Mouse (Mus musculus): ENCODE measurements around the gene Ldha. TPM values are rescaled to one million over a fixed set of nuclear protein-coding genes. Genes with fewer than 3 reads are reported as not detected.

Ldha gene
- total RNA-seq, 2 experiments from 2014 or later: 280 to 348 TPM

DNA sequence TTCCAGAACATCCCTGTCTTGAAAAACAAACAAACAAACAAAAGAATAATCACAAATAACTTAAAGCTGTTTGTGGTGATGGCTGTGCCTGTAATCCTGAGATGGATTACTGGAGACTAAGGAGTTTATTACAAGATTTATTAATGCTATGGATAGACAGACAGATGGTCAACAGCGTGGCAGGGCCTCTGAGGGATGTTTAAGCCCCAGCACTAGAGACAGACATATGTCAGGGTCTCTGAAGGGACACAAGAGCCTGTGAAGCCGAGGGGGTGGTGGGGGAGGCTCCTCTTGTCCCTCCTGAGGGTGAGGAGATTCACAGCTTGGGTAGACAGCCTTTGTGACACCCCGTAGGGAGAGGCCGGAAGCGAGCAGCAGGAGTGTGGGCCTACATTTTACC, 4.2 kb upstream of the Ldha start:
- no peak for DNase-seq (ENCODE audit: low spot score in 2 of 2)

DNA sequence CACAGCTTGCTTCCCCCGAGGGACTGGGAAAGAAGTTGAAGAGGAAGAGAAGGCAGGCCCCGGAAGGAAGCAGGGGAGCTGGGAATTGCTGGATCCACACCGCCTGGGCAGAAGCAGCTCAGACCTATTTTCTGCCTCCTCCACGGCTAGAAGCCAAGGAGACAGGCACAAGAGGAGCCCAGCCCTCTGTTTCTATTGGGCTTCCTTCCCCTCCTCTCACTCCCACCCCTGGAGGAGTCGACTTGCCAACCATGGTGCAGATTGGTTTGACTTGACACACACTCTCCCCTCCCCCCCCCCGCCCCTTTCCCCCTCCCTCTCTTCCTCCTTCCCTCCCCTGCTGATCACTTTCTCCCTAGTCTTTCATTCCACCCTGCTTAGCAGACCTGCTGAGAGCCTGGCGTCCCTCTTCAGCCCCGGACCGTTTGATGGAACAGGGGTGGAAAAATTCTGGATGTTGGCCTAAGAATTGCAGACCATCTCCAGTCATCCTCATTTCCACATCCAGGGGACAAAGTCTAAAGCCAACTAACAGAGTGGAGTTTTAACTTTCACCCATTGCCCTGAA, 3.1 kb upstream of the Ldha start:
- DNase-seq (ENCODE audit: low spot score in 2 of 2): no peak

DNA sequence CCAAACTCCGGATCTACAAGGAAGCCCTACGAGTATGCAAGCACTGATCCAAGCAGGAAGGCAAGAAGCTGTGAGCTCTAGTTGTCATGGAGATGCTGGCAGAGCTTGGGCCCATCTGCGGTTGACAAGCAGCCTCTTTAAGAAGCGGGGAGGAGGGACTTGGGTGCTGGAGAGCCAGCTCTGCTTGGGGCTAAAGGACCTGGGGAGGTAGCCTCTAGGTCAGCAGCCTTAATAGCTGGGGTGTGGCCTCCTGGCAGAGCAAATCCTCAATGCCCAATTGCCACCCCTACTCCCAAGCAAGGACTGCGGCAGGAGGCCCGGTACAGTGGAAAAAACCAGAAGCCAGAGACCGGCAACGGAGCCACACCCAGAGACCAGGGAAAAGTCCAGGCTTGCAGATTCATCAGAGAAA, 2.4 kb upstream of the Ldha start:
- DNase-seq (ENCODE audit: low spot score in 2 of 2): no peak

DNA sequence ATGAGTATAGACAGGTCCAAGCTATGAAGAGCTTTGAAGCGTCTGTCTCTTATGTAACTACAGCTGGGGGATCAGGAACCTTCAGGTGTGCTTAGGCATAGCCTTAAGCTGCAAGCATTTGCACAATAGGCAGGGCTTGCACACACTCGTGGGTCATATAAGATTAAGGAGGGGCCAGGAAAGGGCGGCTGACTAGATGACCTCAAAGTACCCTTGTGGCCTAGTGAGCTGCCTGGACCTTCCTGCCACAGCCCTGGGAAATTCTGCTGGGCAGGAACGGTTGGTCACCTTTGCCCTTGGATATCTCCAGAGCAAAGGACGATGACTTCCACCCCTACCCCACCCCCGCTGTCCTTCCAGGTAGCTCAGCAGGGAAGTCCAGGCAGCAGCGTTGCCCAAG, 1.8 kb upstream of the Ldha start:
- DNase-seq (ENCODE audit: low spot score in 2 of 2): no peak

DNA sequence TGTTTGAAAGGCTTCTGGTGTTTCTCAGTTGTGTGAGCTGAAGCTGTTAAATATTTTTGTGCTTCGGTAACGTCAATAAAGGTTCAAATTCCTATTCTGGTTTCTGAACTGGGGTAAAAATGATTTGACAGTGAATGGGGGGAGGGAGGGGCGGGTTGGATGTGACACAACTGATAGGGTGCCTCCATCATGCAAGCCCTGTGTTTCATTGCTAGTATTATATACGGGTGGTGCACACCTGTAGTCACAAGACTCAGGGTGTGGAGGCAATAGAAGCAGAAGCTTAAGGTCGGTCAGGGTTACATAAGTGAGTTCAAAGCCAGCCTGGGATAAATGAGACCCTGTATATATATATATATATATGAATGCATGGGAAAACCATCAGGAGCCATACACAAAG, 1.4 kb upstream of the Ldha start:
- DNase-seq (ENCODE audit: low spot score in 2 of 2): no peak

DNA sequence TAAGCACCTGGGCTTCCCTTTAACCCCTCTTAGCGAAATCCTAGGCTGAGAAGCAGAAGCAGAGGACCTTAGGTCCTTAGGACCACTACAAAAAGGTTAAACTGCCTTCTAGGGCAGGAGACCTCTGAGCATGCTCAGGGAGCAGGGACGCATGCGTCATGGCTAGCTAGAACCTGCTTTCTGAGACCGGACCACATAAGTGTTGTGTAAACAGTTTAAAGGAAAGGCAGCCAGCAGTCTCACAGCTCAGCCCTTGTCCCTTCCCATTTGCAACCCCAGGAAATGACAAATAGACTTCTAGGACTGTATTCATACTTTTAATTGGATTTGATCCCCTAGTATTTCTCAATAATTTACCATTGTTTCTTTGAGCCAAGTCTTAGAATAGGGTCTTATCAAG, 949 bp upstream of the Ldha start:
- no peak for DNase-seq (ENCODE audit: low spot score in 2 of 2)

DNA sequence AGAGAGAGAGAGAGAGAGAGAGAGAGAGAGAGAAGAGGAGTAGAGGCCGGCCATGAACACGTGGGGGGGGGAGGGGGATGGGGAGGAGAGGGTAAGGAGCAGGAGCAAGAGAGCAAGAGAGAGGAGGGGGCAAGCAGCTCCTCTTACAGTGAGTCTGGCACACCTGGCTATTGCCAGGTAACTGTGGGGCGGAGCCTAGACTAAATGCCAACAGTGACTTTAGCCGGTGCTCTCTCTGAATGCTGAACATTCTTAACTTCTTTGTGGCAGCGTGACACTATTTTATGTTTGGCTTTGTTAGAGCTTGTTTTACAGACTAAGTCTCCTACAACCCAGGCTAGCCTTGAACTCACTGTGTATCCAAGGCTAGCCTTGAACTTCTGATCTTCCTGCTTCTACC, 1.0 kb downstream of the Ldha start:
- no peak for DNase-seq (ENCODE audit: low spot score in 2 of 2)

DNA sequence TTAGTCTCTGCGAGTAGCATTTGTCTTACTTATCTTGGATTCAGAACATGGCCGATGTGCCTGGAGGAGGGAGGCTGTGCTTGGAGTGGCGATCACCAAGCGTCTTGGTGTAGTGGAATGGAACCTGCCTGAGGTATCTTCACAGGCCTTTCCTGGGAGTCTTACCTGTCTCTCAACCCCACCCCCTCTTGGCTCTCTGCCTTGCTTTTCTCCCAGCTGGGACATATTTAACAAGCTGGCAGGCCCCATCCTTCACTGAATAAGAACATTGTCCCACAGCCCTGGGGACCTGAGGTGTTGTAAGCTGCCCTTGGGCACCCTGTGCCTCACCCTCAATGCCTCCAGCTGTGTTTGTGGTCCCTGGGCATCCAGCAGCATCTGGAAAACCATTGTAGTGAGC, 2.3 kb downstream of the Ldha start:
- DNase-seq (ENCODE audit: low spot score in 2 of 2): no peak

DNA sequence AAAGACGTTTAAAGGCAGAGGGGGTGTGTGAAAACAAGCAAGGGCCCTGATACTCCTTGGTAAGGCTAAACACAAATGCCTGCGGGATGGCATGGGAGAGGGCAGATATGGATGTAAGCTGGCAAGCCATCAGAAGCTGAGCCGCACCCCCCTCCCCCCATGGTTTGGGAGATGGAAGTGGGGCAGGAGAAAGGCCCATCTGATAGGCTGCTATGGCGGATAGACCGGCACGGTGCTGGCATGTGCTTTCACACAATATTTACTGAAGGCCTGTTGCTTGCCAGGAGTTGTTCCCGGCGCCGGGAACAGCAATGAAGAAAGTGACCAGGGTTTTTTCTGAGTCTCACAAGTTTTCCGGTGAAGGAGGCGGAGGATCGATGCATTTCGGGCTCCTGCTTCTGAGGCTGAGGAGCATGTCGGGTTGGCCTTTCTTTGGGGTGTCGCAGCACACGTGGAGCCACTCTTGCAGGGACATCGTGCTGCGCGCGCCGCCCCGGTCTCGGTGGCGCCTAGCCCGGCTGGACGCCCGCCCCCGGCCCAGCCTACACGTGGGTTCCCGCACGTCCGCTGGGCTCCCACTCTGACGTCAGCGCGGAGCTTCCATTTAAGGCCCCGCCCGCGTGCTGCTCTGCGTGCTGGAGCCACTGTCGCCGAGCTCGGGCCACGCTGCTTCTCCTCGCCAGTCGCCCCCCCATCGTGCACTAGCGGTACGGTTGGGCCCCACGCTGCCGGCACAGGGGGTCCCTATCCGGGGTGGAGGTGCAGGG, 4.1 kb downstream of the Ldha start:
- peak; percentile 73 to 82 for DNase-seq (ENCODE audit: low spot score in 2 of 2)

DNA sequence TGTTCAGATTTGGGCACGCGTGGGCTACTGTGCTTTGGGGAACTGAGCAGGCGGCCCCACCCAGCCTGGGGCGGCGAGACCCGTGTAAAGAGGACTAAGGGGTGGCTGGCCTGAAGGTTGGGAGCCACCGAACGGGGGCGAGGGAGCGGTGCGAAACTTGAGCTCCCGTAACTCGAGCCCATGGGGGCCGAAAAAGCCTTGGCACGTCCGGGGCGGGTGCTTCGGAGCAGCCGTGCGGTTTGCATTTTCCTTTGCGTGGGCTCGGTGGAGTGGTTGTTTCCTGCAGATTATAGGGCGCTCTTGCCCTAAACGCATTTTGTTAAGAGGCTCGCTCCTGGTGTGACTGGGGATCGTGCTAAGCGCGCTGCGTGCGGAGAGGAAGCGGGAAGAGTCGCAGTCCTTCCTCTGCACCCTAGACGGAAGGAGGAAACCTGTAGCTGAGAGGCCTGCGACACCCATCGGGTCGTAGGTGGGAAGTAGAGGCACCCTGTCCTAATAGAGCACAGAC, 4.8 kb downstream of the Ldha start:
- no peak for DNase-seq (ENCODE audit: low spot score in 2 of 2)

DNA sequence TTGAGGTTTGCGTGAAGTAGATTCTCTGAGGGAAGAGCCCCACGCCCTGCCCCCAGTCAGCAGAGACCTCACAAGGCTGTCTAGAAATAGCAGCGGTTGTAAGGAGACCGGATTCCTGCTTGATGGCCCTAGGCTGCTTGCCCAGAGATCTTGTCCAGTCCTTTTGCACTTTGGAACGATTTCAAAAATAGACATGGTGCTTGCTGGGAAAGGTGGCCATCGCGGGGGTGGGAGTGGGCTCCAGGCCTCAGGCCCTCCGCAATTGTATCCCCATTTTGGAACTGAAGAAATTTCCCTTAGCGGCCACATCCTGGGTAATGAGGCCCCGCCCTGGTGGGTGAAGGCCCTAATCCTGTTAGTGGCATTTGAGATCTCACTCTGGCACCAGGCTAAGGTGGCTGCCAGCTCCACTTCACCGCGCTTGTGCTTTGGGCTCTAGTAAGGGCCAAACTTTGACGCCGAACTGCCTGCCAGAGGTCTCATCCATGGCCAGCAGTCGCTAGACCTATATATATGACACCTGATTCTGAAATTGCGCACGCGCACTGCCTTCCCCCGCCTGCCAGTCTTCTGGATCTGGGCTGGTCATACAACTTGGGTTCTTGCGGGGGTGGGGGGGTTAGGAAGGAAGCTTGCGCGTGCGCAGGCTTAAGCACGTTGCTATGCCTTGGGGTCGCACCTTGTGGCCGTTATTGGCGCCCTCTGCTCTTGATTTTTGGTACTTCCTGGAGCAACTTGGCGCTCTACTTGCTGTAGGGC, 5.4 kb downstream of the Ldha start:
- DNase-seq (ENCODE audit: low spot score in 2 of 2): peak; percentile 9 to 37

DNA sequence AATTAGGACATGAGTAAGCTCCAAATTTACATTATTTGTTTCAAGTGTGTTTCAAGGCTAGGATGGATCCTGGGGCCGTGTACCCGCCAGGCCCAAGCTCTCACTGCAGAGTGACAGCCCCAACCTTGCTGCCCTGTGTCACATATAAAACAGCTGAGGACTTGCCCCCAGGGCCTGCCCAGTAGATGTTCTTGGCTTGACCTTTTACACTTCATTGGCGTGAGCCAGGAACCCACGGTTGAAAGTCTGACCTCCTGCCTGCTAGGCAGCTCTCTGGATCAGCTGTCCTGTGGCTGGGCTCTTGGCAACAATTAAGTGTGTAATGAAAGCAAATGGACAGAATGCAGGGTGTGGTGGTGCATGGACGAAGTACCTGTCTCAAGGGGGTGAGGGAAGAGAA, 8.0 kb downstream of the Ldha start:
- no peak for DNase-seq (ENCODE audit: low spot score in 2 of 2)

DNA sequence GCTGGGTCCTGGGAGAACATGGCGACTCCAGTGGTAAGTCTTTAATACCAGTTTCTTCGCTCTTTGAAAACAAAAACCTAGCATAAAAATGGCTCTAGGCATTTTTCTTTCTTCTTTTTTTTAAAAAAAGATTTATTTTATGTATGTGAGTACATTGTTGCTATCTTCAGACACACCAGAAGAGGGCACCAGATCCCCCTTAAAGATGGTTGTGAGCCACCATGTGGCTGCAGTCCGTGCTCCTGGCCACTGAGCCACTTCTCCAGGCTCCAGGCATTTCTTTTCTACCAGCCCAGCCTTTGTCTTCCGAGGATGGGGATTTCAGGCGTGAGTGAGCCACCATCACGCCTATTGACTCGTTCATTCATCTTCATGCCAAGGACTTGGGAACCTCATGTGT, 9.8 kb downstream of the Ldha start:
- no peak for DNase-seq (ENCODE audit: low spot score in 2 of 2)

DNA sequence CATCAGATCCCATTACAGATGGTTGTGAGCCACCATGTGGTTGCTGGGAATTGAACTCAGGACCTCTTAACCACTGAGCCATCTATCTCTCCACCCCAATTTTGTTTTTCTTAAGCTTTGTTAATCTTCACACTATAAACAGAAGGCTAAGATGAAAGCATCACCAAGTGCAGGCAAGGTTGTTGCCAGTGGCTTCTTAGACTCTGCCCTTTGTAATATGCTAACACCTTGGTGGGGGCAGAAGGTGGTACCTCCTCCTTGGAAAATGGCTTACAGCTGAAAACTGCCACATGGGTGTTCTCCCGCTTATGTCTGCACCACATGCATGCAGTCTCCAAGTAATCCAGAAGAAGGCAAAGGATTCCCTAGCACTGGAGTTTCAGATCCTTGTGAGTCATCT, 11.4 kb downstream of the Ldha start:
- no peak for DNase-seq (ENCODE audit: low spot score in 2 of 2)

DNA sequence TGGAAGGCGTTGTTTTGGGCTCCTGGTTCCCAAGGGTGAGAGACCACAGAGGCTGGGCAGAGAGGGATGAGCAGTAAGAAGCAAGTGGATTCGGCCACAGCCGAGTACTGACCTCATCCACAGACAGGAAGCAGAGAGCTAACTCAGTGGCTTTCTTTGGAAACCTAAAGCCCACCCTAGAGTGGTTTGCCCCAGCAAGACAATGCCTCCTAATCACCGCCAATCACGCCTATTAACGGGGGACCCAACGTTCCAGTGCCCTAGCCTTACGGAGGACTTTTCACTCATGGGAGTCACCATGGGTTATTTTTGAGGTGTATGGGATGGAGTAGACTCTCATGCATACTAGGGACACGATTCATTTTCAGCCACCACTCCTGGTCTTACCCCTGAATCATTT, 12.1 kb downstream of the Ldha start:
- DNase-seq (ENCODE audit: low spot score in 2 of 2): no peak

DNA sequence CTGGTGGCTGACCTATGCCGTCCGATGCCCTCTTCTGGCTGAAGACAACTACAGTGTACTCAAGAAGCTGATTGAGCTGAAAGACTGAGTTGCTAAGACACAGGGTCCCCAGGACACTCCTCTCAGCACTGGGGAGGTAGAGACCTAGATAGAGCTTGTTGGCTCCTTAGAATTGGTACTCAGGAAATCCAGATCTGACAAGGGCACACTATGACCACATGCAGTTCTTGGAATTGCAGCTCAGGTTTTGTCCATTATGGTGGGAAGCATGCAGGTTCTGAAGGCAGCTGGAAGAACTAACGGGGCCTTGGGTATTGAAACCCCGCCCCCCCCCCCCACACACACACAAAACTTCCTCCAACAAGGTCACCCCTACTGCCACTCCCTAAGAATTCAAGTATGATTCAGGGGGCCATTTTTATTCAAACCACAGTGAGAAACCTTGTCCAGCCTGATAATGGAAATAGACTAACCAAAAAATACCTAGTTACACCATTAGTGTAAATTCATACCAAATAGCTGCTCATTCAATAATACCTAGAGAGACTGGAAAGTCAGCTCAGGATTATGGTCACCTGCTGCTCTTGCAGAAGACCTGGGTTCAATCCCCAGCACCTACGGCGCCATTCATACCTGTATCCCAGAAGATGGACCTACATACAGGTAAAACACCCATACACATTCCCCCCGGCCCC, 14.7 kb downstream of the Ldha start:
- no peak for DNase-seq (ENCODE audit: low spot score in 2 of 2)

DNA sequence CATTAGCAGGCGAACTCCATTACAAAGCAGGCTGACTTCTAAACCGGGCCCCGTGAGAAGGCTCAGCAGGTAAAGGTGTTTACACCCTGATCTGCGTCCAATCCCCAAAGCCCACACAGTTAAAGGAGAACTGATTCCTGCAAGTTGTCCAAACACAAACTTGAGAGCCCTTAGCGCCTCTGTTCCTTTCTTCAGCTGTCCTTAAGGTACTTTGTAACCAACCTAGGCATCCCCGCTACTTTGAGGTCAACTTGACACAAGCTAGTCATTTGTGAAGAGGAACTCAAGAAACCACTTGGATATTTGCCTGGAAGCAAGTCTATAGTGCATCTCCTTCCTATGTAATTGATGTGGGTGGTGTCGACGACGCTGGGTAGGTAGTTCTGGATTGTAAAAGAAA, 16.2 kb downstream of the Ldha start:
- no peak for DNase-seq (ENCODE audit: low spot score in 2 of 2)

DNA sequence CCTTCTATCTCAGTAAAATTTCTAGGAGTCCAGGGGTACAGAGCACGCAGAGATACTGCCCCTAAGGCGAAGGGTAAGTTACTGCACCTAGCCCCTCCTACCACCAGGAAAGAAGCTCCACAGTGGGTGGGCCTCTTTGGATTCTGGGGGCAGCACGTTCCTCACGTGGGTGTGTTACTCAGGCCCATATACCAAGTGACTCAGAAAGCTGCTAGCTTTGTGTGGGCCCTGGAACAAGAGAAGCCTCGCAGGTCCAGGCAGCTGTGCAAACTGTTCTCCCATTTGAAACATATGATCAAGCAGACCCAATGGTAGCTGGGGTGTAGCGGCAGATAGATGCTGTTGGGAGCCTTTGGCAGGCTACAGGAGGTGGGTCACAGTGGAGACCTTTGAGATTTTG, 17.8 kb downstream of the Ldha start:
- DNase-seq (ENCODE audit: low spot score in 2 of 2): no peak

DNA sequence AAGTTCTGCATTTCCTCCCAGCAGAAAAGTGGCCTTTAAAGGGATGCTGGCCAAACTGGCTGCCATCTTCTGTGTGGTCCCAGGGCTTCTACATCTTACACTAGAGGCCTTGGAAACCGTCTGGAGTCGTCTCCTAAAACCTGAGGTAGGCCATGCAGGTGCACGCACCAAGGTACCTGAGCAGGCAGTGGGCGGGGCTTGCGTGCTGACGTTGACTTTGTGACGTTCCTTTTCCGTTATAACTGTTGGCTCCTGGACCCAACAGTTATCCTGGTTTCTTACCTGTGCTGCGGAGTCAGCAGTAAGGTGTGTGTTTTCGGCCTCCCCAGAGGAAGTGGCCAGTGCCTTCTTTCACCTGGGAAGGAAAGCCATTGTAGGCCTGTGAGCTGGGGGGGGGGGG, 19.7 kb downstream of the Ldha start, which contains the start of gene Ldhc:
Gene Ldhc (plus strand): TSS at position 208 of the 400 bp plus-strand sequence.
- DNase-seq (ENCODE audit: low spot score in 2 of 2): no peak

DNA sequence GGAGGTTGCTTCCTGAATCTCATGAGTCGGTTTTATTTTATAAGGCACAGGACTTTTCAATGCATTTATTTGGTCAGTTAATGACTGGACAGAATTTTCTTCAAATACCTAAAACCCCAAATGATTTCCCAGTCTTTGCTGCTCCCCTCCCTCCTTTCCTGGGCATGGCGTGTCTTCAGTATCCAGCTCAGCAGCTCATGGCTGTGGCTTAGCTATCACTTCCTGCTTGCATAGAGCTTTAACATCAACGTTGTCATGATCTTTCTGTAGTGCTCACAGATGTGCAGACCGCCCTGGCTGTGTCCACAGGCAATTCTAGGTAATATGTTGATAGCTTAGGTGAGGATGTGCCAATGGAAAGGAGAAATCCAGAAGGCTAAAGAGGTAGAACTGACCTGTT, 30.7 kb downstream of the Ldha start:
- DNase-seq (ENCODE audit: low spot score in 2 of 2): no peak

DNA sequence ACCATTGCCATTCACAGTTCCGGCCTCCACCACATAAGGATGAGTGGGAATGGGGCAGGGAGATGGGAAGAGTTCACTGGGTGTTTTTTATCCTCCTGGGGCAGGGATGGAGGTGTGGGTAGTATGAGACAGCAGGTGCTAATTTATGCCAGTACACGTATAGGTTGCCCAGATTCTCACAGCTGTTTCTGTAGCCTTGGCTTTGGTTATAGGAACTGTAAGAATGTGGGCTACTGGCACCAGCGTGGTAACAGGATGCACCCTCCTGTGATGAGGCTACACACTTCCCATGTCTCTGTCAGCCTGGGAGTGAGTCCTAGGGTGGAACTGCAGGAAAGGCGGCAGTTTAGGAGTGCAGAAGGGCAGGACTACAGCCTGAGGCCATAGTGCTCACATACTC, 35.6 kb downstream of the Ldha start:
- DNase-seq (ENCODE audit: low spot score in 2 of 2): no peak

DNA sequence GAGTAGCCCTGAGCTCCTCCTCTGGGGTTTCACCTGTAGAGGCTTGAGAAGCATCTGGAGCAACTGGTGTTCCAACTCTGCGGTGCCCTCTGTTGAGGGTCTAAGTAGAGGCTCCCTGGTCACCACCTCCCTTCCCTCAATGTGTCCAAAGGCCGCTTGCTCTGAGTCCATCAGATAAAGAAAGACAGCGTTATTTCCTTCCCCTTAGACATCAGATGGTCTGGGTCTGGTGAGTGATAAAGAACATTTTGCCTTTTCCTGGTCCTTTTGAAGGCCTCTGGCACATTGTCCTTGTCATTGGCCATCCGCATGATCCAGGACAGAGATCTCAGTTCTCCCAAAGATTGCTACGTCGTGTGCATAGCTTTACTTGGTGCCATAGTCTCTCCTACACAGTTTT, 36.0 kb downstream of the Ldha start:
- DNase-seq (ENCODE audit: low spot score in 2 of 2): no peak

Data from adrenal gland, postnatal 4 days (tissue).